Comparison of ENCODE assay signal across 9 mouse cellular contexts in genomic region chr6:49282122-49282521, GRCm38 (mm10). TPM values are rescaled to one million over a fixed set of nuclear protein-coding genes. Genes with fewer than 3 reads are reported as not detected.
DNase-seq lines count a peak whose midpoint lies in the region; ATAC-seq lines count a peak whose summit lies in the region.
"Had no signal": no experiment of that assay in that cellular context is flagged by ENCODE, and none has a peak within 500 bp of the region (broad histone marks: within the 10 kb centered on the region; RNA-seq: fewer than 3 reads in every experiment).

No protein-coding gene starts in this region.

- H3K27ac ChIP-seq in forebrain, embryonic 16.5 days (ENCODE audit: low read length): no peak overlapping the region
- no peak overlapping the region for H3K27ac ChIP-seq in forebrain, embryonic 11.5 days (ENCODE audit: low read depth, low read length)
- H3K27ac ChIP-seq: liver, embryonic 15.5 days had no signal

- no peaks in the 10 kb centered on the region; the same call in 1 of the 2 replicates for H3K4me1 ChIP-seq in forebrain, embryonic 16.5 days (replicated peaks; ENCODE audit: control insufficient read depth, insufficient read depth, low read length)
- H3K4me1 ChIP-seq in forebrain, embryonic 11.5 days (replicated peaks; ENCODE audit: control insufficient read depth, insufficient read depth, low read length): no peaks in the 10 kb centered on the region
- H3K4me1 ChIP-seq: liver, embryonic 15.5 days had no signal

- no peak overlapping the region for H3K4me2 ChIP-seq in forebrain, embryonic 16.5 days (ENCODE audit: low read length)
- no peak overlapping the region for H3K4me2 ChIP-seq in forebrain, embryonic 11.5 days (ENCODE audit: low read depth, low read length, severe bottlenecking)
- H3K4me2 ChIP-seq: liver, embryonic 15.5 days had no signal

- ATAC-seq in forebrain, embryonic 16.5 days: peak; percentile 36; the same call in 1 of the 2 replicates
- no peak for ATAC-seq in forebrain, embryonic 11.5 days (replicated peaks; ENCODE audit: low FRiP score)
- ATAC-seq in megakaryocyte, adult 5-6 weeks (ENCODE audit: poor library complexity, severe bottlenecking): peak; percentile 56

- H3K36me3 ChIP-seq in forebrain, embryonic 16.5 days (ENCODE audit: control insufficient read depth, insufficient read depth): no peaks in the 10 kb centered on the region
- no peaks in the 10 kb centered on the region for H3K36me3 ChIP-seq in forebrain, embryonic 11.5 days (ENCODE audit: control insufficient read depth, insufficient read depth, low read length)
- H3K36me3 ChIP-seq: liver, embryonic 15.5 days had no signal

- H3K4me3 ChIP-seq in forebrain, embryonic 16.5 days (replicated peaks; ENCODE audit: low read length): no peak overlapping the region
- H3K4me3 ChIP-seq in forebrain, embryonic 11.5 days (ENCODE audit: low read depth, low read length): no peak overlapping the region
- H3K4me3 ChIP-seq: liver, embryonic 15.5 days had no signal

- H3K27me3 ChIP-seq in forebrain, embryonic 16.5 days (replicated peaks; ENCODE audit: control insufficient read depth, insufficient read depth, low read length): no peaks in the 10 kb centered on the region
- no peaks in the 10 kb centered on the region for H3K27me3 ChIP-seq in forebrain, embryonic 11.5 days (ENCODE audit: control insufficient read depth, insufficient read depth, low read length)
- H3K27me3 ChIP-seq: liver, embryonic 15.5 days had no signal

- no peaks in the 10 kb centered on the region for H3K9me3 ChIP-seq in forebrain, embryonic 16.5 days (ENCODE audit: control insufficient read depth, low read length)
- no peaks in the 10 kb centered on the region for H3K9me3 ChIP-seq in forebrain, embryonic 11.5 days (ENCODE audit: control insufficient read depth, low read length)
- H3K9me3 ChIP-seq: liver, embryonic 15.5 days had no signal

- DNase-seq in forebrain, embryonic 11.5 days (ENCODE audit: low spot score): no peak
- DNase-seq in ovary, postnatal 14 days (ENCODE audit: low spot score): peak; percentile 15
- no peak for DNase-seq in ovary, postnatal 10 days (ENCODE audit: low spot score)
- peak; percentile 47 to 72 for DNase-seq in gastrocnemius, adult 8-10 months (ENCODE audit: low spot score in 2 of 2)
- no peak for DNase-seq in spleen, postnatal 14 days (ENCODE audit: low spot score in 2 of 2)
- no peak for DNase-seq in thymus, postnatal 25 days

- 61% methylated on average over 1 of the region's 1 CpGs for WGBS in forebrain, embryonic 16.5 days
- WGBS in forebrain, embryonic 11.5 days: 88% methylated on average over 1 of the region's 1 CpGs

- H3K9ac ChIP-seq in forebrain, embryonic 16.5 days (replicated peaks; ENCODE audit: low read depth, low read length): no peak overlapping the region
- H3K9ac ChIP-seq in forebrain, embryonic 11.5 days (ENCODE audit: low read length): no peak overlapping the region
- H3K9ac ChIP-seq: liver, embryonic 15.5 days had no signal

RNA-seq across cellular contexts. Expression of gene Tra2a, which starts 18.3 kb away (rescaled TPM):
- polyA plus RNA-seq in forebrain, embryonic 16.5 days (2015; fragmentation: Nextera tagmentation; extraction: Ambion mirVana): 154 and 163 TPM in 2 replicates
- 64.4 and 68.5 TPM in 2 replicates for polyA plus RNA-seq in forebrain, embryonic 11.5 days (2014; fragmentation: Nextera tagmentation; extraction: Ambion mirVana)
- 10 to 100 TPM; 11.4 to 15.3 (median 14.3) TPM for total RNA-seq in gastrocnemius, adult 8-10 months (2022)
- 124 and 144 TPM in 2 replicates for total RNA-seq in megakaryocyte, adult 5-6 weeks (2015)
- 98.9 and 106 TPM in 2 replicates for total RNA-seq in megakaryocyte, adult 5-6 weeks (2017)

RNA-seq across cellular contexts. Expression of gene Ccdc126, which starts 37.0 kb away (rescaled TPM):
- 10.3 and 12.4 TPM in 2 replicates for polyA plus RNA-seq in forebrain, embryonic 16.5 days (2015; fragmentation: Nextera tagmentation; extraction: Ambion mirVana)
- 5.0 and 5.5 TPM in 2 replicates for polyA plus RNA-seq in forebrain, embryonic 11.5 days (2014; fragmentation: Nextera tagmentation; extraction: Ambion mirVana)
- total RNA-seq in gastrocnemius, adult 8-10 months (2022): 1 to 10 TPM; 1.6 to 2.2 (median 1.8) TPM
- total RNA-seq in megakaryocyte, adult 5-6 weeks (2015): 6.8 TPM in 2 replicates
- total RNA-seq in megakaryocyte, adult 5-6 weeks (2017): 5.2 and 5.8 TPM in 2 replicates

Comparison
In these comparisons a context has a peak if more than half of its experiments do, and no peak if none do; other contexts are left out.
1. DNase-seq: peak in ovary, postnatal 14 days (single experiment) and gastrocnemius, adult 8-10 months (2 of 2); none in forebrain, embryonic 11.5 days (single experiment), ovary, postnatal 10 days (single experiment), spleen, postnatal 14 days (0 of 2) and thymus, postnatal 25 days (single experiment).
2. RNA of gene Tra2a, which starts 18.3 kb away (total RNA-seq): 98.9 to 144 TPM in megakaryocyte, adult 5-6 weeks; 11.4 to 15.3 TPM in gastrocnemius, adult 8-10 months; every median in the first group is over 4 times any median in the second.